Mouse (Mus musculus) MEL (cell line): Measurements from ENCODE around the gene Apba2.

ENCODE experiments used
- RCOR1 ChIP-seq: IDR thresholded peaks from 2 replicates; pipeline ENCODE4 v1.6.1; 2012; ENCODE audit warnings: low read depth, mild to moderate bottlenecking, inconsistent platforms, low read length, improper control_type of control experiment
- ZMIZ1 ChIP-seq: IDR thresholded peaks from 2 replicates; pipeline ENCODE4 v1.6.1; 2012; ENCODE audit warnings: low read depth, mild to moderate bottlenecking, inconsistent platforms, low read length, improper control_type of control experiment, moderate library complexity

DNA sequence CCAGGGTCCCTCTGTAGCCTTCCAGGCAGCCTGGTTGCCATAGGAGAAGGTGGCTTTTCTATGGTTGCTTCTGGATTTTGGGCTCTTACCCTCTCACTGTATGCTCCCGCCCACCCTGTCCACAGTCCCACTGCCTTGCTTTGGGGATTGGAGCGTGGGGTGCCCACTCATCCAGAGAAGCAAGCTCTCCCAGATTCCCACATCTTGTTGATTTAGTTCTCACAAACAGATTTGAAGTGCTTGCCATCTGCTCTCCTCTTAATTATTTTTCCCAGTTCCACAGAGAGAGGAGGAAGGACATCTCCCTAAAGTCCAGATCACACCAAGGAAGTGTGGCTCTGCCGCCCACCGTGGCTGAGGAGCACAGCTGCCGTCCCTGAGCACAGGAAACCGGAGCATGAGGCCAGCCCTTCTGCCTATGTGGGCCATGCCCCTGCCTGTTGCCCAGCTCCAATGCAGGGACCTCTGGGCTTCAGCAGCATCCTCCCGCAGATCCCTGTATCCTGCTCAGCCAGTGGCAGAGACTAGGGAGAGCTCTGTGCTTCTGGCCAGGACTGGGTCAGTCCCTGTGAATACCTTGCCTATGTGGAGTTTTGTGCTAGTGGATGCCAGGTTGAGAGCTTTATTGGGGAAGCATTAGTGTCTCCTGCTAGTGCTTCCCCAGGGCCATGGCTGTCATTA, 63.5 kb downstream of the Apba2 start:
- TF ChIP-seq ZMIZ1 (no peak), RCOR1 (no peak)
